Mouse (Mus musculus): ENCODE results near the gene Mfsd4a. TPM values are rescaled to one million over a fixed set of nuclear protein-coding genes. Genes with fewer than 3 reads are reported as not detected.

Mfsd4a gene
- polyA plus RNA-seq, 1 experiment = 14.0 TPM

DNA sequence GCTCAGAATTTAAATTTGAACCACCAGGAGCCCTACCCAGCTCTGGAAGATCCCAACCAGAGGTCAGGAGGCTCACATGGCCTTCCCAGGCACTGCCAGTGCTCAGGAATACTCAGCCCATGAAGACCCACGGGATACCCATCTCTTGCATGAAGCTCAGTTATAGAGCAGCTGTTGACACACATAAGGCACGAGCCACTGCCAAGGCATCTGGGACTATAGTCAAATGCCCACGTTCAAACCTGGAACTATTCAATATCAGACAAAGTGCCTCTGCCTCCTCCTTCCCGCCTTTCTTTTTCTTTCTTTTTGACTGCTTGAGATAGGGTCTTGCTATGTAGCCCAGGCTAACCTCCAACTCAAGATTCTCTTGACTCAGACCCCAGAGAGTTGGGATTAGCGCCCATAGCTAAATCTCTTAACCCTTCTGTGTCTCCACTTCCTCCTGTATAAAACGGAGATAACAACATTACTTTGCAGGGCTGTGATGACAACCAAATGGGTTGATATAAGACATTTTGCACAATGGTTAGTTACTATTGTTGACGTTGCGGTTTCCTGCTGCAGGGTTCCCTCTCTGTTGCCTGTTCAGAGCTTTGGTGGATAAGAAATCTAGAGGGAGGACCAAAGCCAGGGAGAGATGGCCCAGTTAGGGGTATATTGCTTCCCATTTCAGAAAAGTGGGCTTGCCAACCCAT is 2.2 kb downstream of the Mfsd4a start:
- TF ChIP-seq POLR2A (IDR thresholded peaks at IDR 0.05; ENCODE audit: low read depth, low read length) = no peak
- no peak overlapping the region for H3K4me3 ChIP-seq (ENCODE audit: low read depth, low read length)
- no peaks in the 10 kb centered on the region for H3K27me3 ChIP-seq (ENCODE audit: control insufficient read depth, insufficient read depth, low read length)
- no peak overlapping the region for H3K27ac ChIP-seq (ENCODE audit: insufficient read depth, low read depth, low read length)
- peaks cover 31% of the 10 kb centered on the region for H3K4me1 ChIP-seq (ENCODE audit: control insufficient read depth, insufficient read depth, insufficient read length, low read length)
- no peaks in the 10 kb centered on the region for H3K36me3 ChIP-seq (ENCODE audit: control insufficient read depth, insufficient read depth, low read length)
- 87% methylated on average over 8 of the region's 8 CpGs for WGBS

DNA sequence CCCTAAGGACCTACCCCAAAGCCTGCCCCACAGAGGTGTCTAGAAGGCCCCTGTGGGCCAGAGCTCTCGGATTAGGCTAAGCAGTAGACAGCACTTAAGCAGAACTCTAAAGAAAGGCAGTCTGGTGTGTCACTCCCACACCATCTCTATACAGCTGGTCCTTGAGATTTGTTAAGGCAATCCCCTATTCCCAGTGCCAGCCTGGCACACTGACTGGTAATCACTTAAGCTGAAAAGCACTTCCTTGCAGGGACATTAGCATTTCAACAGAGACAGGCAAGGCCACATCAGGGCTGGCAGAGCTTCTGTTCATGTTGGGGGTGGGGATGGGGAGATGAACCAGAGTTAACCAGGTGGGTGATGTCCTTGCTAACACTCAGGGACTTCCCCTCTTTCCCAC is 2.9 kb downstream of the Mfsd4a start:
- Histone ChIP-seq H3K4me1 (ENCODE audit: control insufficient read depth, insufficient read depth, insufficient read length, low read length) (peaks cover 33% of the 10 kb centered on the region), H3K27me3 (ENCODE audit: control insufficient read depth, insufficient read depth, low read length) (no peaks in the 10 kb centered on the region), H3K27ac (ENCODE audit: insufficient read depth, low read depth, low read length) (no peak overlapping the region), H3K4me3 (ENCODE audit: low read depth, low read length) (no peak overlapping the region), H3K36me3 (ENCODE audit: control insufficient read depth, insufficient read depth, low read length) (no peaks in the 10 kb centered on the region)
- TF ChIP-seq POLR2A (IDR thresholded peaks at IDR 0.05; ENCODE audit: low read depth, low read length) (no peak), CTCF (IDR thresholded peaks at IDR 0.05; ENCODE audit: extremely low read depth, insufficient read length, insufficient replicate concordance, low read depth, low read length) (no peak)
- WGBS = 78% methylated on average over 1 of the region's 1 CpGs

DNA sequence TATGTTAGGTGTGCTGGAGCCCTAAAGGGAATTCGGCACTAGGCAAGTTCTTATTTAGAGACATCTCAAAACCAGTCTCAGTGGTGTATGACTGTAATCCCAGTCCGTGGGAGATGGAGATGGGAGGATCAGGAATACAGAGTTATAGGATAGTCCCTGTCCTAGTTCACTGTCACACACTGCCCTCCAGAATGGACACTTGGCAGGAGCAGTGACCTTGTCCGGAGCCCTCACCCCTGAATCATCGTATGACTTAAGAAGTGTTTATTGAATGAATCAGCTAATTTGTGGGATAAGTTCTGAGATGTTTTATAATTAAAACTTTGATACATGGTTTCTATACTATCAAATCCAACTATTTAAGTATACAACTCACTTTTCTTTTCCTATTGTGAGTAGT is 4.8 kb downstream of the Mfsd4a start:
- Histone ChIP-seq H3K27me3 (ENCODE audit: control insufficient read depth, insufficient read depth, low read length) (no peaks in the 10 kb centered on the region), H3K4me1 (ENCODE audit: control insufficient read depth, insufficient read depth, insufficient read length, low read length) (peaks cover 41% of the 10 kb centered on the region)
- TF ChIP-seq CTCF (IDR thresholded peaks at IDR 0.05; ENCODE audit: extremely low read depth, insufficient read length, insufficient replicate concordance, low read depth, low read length) = no peak
- no peak for TF ChIP-seq POLR2A (IDR thresholded peaks at IDR 0.05; ENCODE audit: low read depth, low read length)

DNA sequence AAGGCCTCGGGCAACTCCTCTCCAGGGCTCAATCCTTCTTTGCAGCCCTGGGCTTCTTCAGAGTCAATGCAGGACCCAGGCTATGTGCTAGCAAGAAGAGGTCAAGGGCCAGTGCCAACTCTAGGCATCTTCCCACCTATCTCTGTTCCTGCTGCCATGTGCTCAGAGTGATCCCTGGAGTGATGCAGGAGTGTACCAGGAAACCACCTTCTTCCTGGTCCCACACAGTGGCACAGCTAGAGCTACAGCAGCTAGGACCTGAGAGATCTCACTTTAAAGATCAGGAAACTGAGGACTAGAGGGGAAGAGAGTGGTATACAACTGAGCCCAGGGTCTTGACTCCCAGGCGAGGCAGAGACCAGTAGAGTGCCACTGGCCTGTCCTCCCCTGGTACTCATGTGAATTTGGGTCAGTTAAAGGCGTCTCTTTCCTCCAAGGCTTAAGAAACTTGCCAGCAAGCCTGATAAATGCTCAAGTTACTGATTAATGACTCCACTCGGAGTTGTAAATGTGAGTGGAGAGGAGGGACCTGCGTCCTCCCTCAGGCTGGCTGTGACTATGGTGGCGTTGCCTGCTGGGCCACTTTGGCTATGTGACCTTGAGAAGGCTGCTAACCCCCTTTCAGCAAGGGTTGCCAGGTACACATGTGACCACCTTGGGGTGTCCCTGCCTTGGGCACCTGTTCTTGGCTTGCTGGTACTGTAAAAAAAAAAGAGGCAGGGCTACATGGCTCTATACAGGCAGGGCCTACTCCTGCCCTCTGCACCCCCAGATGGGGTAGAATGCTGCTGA is 5.9 kb downstream of the Mfsd4a start:
- Histone ChIP-seq H3K27ac (ENCODE audit: insufficient read depth, low read depth, low read length) (peak overlapping the region; percentile 95), H3K36me3 (ENCODE audit: control insufficient read depth, insufficient read depth, low read length) (no peaks in the 10 kb centered on the region), H3K4me1 (ENCODE audit: control insufficient read depth, insufficient read depth, insufficient read length, low read length) (peaks cover 32% of the 10 kb centered on the region), H3K27me3 (ENCODE audit: control insufficient read depth, insufficient read depth, low read length) (no peaks in the 10 kb centered on the region), H3K4me3 (ENCODE audit: low read depth, low read length) (no peak overlapping the region)
- WGBS = 22% methylated on average over 6 of the region's 6 CpGs
- TF ChIP-seq POLR2A (IDR thresholded peaks at IDR 0.05; ENCODE audit: low read depth, low read length) (no peak), CTCF (IDR thresholded peaks at IDR 0.05; ENCODE audit: extremely low read depth, insufficient read length, insufficient replicate concordance, low read depth, low read length) (no peak)

More for the DNA sequence above, 4.8 kb downstream of the Mfsd4a start:
- Histone ChIP-seq H3K27ac (ENCODE audit: insufficient read depth, low read depth, low read length) (no peak overlapping the region), H3K36me3 (ENCODE audit: control insufficient read depth, insufficient read depth, low read length) (no peaks in the 10 kb centered on the region), H3K4me3 (ENCODE audit: low read depth, low read length) (no peak overlapping the region)
- 85% methylated on average over 4 of the region's 4 CpGs for WGBS

DNA sequence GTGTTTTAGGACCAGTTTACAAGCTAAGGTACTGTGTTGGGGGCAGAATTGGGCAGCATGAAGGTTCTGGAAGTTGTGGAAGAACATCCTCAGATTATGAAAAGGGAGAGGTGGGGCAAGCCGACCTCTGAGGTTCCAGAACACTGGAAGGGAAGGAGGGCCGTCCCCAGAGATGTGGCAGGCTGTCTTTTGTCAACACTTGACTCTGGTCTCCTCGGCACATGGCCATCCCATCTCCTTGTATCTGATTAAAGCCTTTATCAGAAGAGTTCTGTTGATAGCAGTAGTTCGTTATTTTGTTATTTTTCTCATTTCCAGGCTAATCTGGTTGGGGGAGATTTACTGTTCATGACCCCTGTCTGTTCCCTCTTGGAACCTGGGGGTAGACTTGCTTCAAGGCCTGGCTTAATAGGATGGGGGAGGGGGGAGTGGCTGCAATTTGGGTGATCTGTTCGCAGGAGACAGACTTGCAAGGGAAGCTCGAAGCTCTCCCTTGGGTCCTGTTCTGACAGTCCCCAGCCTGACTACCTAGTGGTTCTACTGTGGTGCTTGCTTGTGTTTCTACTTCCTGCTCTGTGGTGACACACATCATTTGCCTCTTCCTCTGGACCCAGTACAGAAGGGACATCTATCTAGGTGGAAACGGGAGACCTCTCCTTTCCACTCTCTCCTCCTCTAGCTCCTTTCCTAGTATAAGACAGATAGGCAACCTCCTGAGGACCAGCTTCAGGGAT is 7.7 kb downstream of the Mfsd4a start:
- whole genome bisulfite sequencing = 71% methylated on average over 7 of the region's 7 CpGs
- Histone ChIP-seq H3K4me1 (ENCODE audit: control insufficient read depth, insufficient read depth, insufficient read length, low read length) (peaks cover 41% of the 10 kb centered on the region), H3K4me3 (ENCODE audit: low read depth, low read length) (no peak overlapping the region), H3K36me3 (ENCODE audit: control insufficient read depth, insufficient read depth, low read length) (no peaks in the 10 kb centered on the region), H3K27me3 (ENCODE audit: control insufficient read depth, insufficient read depth, low read length) (no peaks in the 10 kb centered on the region), H3K27ac (ENCODE audit: insufficient read depth, low read depth, low read length) (peak overlapping the region; percentile 95; the same call in 1 of the 2 replicates)
- TF ChIP-seq POLR2A (IDR thresholded peaks at IDR 0.05; ENCODE audit: low read depth, low read length) (no peak), CTCF (IDR thresholded peaks at IDR 0.05; ENCODE audit: extremely low read depth, insufficient read length, insufficient replicate concordance, low read depth, low read length) (no peak)

DNA sequence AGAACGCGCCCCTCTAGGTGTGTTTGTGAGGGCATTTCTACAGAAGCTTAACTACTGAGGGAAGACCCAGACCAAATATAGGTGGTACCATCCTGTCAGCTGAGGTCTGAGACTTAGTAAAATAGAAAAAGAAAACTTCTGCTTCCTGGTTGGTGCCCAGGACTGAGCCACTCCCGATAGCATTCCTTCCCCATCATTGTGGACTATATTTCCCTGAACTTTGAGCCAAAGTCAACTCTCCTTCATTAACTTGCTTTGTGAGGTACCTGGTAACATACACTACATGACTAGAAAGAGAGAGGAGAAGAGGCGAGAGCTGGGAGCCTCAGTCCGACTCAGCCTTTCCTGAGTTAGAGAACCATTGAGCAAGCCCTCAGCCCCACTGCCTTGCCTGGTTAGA is 9.3 kb downstream of the Mfsd4a start:
- TF ChIP-seq POLR2A (IDR thresholded peaks at IDR 0.05; ENCODE audit: low read depth, low read length) = no peak
- 57% methylated on average over 5 of the region's 5 CpGs for WGBS
- Histone ChIP-seq H3K27me3 (ENCODE audit: control insufficient read depth, insufficient read depth, low read length) (no peaks in the 10 kb centered on the region), H3K4me3 (ENCODE audit: low read depth, low read length) (no peak overlapping the region), H3K27ac (ENCODE audit: insufficient read depth, low read depth, low read length) (peak overlapping the region; percentile 86), H3K36me3 (ENCODE audit: control insufficient read depth, insufficient read depth, low read length) (no peaks in the 10 kb centered on the region), H3K4me1 (ENCODE audit: control insufficient read depth, insufficient read depth, insufficient read length, low read length) (peaks cover 48% of the 10 kb centered on the region)
